Mouse (Mus musculus) layer of hippocampus, postnatal 10 days (tissue): ENCODE measurements around the gene Susd5. TPM values are rescaled to one million over a fixed set of nuclear protein-coding genes. Genes with fewer than 3 reads are reported as not detected.

Source experiments
- DNase-seq, 2 experiments: peaks; one replicate each; pipeline ENCODE4 v3.0.0; 2021; ENCODE audit warnings: low spot score in 2 of 2
- long read RNA-seq: library from polyadenylated mRNA; stranded (forward); transcript quantifications from one replicate; pipeline ENCODE4 v2.0.0, GENCODE M21; 2023
- total RNA-seq, 2 experiments: library from RNA; stranded (reverse); gene quantifications; 2 replicates each; pipeline ENCODE4 v1.2.3; 2021

Susd5 gene
- total RNA-seq = 1 to 10 TPM; 1.6 to 2.3 TPM
- long read RNA-seq, full-length matches to known transcripts = 1 of 3 reads
- long read RNA-seq, partial matches to known transcripts = 0 of 3 reads
- long read RNA-seq, other reads (novel, unspliced or antisense) = 2 of 3 reads

DNA sequence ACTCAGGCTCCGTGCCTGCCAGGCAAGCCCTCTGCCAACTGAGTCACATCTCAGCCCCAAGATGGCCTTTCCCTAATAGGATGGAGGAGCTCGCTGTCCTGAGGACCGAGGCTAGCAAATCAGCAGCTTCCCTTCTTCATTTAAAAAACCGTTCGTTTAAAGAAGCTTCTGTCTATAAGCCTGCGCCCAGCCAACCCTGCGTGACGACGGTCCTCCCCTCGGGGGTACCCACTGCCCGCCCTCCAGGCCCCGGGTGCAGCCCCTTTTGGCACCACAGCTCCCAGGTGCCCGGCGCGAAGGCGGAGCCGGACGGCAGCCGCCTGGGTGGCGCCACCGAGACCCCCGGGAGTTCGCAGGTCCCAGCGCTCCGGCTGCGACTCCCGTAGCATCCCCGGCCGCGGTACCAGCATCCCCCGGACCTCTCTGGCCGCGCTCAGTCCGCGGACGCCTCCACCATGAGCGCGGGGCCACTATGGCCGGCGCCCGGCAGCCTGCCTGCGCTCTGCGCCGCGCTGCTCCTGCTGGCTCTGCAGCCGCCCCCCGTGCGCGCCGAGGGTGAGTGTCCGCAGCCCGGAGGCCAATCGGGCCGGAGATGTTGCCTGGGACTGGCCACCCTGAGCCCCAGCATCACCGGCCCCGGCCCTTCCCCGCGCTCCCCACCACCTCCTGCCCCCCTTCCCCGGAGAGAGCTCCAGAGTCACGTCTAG is at the start of gene Susd5:
Gene Susd5 (plus strand): TSS at position 51 of the 707 bp plus-strand sequence.
- DNase-seq = peak; percentile 10 to 30

DNA sequence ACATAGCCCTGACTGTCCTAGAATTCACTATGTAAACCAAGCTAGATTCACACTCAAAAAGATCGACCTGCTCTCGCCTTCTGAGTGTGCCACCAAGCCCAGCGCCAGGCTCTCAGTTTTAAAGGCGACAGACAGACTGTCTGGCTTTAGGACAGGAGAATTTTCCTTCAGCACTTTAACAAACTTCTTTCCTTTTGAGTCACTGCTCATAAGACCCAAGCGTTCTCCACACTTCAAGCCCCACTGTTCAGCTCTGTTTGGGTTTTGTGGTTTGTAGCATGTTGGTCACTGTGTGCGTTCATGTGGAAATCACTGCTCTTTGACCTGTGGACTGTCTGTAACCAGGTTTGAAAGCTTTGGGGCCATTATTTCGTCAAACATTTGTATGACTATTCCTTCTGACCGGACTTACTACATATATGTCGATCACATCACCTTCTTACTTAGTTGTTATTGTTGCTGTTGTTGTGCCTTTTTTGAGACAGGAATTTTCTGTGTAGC is 49.0 kb upstream of the Susd5 start:
- DNase-seq = no peak

DNA sequence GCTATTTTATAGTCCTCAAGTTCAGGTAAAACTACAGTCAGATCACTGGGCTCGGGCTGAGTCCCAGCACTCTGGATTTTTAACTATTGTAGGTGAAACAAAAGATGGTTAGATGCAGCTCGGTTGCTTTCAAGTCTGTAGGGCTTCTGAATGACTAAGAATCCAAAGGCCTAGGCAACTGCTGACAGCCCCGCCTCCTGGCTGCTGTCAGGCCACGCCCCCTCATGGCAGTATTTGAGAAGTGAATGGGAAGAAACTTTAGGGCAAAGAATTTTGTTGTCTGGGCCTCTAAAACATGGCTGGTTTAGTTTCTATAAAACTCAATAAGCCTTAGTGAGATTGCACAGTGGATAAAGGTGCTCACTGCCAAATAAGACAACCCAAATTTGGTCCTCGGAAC is 47.4 kb upstream of the Susd5 start:
- DNase-seq = no peak

GRCm38 (mm10) chr9:114011203-114011602 is 45.7 kb upstream of the Susd5 start:
- no peak for DNase-seq

DNA sequence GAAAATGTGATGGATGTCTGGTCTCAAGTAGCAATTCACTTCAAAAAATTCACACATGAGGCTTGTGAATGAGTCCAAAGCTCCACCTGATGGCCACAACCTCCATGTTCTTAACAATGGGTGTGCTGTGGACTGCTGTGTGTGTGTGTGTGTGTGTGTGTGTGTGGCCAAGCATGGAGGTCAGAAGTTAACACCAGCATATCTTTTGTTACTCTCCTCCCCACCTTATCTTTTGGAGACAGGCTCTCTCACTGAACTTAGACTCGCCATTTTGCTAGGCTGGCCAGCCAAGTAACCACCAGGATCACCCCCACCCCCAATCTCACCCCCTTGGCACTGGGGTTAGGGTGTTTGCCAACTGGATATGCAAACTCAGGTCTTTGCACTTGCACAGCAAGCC is 42.9 kb upstream of the Susd5 start:
- DNase-seq = no peak

GRCm38 (mm10) chr9:114015724-114016123 is 41.2 kb upstream of the Susd5 start:
- no peak for DNase-seq

DNA sequence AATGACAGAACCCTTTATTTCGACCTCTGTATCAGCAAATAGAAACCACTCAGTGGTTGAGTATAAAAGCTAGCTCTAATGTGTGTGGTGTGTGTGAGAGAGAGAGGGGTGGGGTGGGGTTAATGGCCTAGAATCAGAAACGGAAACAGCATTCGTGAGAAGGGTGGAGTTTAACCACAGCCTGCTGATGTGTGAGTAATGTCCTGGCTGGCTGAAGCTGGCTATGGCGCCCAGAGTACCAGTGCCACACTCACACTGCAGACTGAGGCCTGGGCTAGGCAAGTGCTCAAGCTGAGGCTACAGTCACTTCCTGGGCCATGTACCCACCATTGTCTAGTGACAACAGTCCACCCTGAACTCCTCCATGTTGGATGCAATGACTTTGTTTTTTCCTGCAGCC is 40.5 kb upstream of the Susd5 start:
- DNase-seq = no peak

DNA sequence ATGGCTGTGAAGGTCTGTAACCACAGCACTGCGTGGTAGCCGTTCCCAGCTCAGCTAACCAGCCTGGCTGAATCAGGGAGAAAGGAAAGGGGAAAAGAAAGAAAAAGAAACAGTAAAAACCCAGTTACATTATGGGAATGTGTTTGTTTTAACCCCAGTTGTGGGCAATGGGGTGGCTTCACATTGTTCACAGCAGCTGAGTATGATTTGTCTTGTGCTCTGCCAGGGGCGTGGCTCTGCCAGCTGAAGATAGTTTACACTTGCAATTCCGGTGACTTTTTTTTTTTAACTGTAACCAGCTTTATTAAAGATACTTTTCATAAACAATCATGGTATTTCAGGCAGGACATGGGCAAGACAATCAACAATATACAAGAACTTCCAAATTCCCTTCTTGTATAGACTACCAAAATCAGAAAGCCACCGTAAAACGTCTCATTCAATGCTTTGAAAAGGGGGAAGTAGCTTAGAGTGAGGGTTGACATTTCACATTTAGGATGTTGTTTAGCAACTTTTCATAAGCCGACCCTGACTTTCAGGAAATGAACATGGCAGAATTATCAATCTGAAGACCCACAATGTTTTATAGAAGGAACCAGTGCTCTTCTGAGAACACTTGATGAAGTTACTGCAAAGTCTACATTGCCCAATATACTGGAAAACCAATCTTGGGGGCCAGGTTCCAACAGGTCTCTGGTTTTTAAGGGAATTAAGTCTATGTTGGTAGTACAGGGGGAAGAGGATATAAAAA is 37.8 kb upstream of the Susd5 start:
- no peak for DNase-seq

DNA sequence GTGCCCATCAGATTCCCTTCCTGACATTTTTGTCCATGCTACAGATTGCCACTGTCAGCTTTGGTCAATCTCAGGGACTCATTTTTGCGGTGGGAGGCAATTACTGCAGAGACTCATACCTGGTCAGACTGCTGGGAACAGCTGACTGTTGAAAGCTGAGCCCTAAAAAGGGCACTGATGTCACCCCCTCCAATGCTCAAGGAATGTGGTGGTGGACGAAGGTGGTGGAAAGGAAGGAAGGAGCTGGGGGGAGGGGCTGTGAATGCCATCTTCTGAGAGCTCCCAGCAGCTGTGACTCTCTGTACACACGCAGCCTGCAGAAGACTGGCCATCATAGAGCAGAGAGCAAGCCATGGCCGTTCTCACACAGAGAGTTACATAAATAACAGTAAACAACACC is 34.8 kb upstream of the Susd5 start:
- DNase-seq = no peak

DNA sequence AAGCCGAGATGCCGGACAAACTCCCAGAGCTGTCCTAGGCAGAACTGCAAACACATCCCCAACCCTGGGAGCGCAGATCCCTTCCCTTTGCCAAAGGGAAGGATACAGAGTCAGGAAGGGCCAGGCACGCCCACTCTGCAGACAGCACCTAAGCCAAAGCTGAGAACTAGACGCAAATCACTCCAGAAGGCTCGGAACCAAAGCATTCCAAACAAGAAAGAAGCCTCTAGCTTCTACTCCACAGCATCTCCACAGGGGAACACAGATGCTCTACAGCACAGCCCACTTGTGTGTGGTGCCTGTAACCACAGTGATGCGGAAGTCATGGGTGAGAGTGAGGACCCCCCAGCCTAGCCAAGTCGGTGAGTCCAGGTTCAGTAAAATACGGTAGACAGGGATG is 31.8 kb upstream of the Susd5 start:
- no peak for DNase-seq

DNA sequence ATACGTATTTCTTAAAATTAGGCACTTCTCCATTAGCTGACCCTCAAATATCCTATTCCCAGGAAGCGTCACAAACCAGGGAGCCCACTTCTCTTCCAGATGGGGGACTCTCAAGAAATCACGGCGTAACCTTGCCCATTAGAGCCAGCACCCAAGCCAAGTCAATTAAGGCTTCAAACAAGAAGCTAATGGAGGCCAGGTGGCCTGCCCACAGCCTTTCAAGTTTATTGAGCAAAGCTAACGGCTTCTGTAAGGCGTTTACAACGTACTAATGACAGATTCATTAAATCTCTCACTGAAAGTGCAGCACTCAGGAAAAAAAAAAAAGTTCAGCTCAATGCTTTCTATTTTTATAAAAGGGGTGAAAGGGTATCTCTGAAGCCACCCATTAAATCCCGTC is 31.1 kb upstream of the Susd5 start:
- DNase-seq = no peak

GRCm38 (mm10) chr9:114026261-114026934 is 30.5 kb upstream of the Susd5 start:
- DNase-seq = peak; percentile 77 to 84

DNA sequence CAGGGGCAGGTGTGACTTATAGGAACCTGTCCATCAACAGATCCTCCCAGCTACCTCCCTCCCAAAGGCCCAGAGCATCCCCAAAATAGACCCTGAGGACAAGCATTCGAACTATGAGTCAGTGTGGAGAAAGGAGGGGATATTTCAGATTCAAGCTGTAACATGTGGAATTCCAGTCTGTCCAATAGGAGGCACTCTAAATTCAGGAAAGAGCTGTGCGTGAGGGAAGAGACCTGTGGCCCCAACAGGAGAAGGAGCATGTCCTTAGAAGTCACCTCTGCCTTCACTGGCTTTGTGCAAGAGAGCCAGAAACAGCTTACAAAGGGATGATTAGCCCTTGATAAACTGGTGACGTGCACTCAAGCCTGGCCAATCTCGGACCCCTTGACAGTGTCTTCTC is 16.0 kb upstream of the Susd5 start:
- no peak for DNase-seq

- DNase-seq = peak; percentile 26 to 41
These were observed 14.4 kb upstream of the Susd5 start for GRCm38 (mm10) chr9:114042490-114042889.

GRCm38 (mm10) chr9:114044446-114044845 is 12.5 kb upstream of the Susd5 start:
- no peak for DNase-seq

- no peak for DNase-seq
These were observed 10.9 kb upstream of the Susd5 start, which contains the start of gene Fbxl2 for GRCm38 (mm10) chr9:114046028-114046427. Fbxl2 (minus strand) TSS chr9:114046191.

DNA sequence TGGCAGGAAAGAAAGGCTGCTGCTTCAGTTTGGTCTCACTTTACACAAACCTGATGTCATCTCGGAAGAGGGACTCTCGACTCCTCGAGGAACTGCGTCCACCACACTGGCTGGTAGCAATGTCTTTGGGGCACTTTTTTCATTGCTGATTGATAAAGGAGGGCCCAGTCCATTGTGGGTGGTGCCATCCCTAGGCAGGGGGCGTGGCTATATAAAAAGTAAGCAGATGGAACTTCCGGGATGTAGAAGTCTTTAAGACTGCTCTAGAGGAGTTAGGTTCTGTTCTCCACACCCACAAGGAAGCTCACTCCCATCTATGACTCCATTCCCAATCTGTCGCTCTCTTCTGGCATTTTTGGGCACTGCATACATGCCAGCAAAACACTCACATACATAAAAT is 10.3 kb upstream of the Susd5 start:
- no peak for DNase-seq

DNA sequence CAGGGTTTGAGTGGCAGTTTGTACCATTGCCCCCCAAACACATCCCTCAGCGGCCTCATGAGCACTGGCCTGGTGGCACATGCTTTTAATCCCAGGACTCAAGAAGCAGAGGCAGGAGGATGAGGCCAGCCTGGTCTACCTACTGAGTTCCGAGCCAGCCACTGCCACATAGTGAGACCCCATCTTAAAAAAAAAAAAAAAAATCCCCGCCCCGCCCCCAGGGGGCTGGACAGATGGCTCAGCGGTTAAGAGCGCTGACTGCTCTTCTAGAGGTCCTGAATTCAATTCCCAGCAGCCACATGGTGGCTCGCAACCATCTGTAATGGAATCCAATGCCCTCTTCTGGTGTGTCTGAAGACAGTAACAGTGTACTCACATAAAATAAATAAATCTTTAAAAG is 6.8 kb upstream of the Susd5 start:
- DNase-seq = no peak

GRCm38 (mm10) chr9:114050778-114051177 is 6.2 kb upstream of the Susd5 start:
- no peak for DNase-seq

DNA sequence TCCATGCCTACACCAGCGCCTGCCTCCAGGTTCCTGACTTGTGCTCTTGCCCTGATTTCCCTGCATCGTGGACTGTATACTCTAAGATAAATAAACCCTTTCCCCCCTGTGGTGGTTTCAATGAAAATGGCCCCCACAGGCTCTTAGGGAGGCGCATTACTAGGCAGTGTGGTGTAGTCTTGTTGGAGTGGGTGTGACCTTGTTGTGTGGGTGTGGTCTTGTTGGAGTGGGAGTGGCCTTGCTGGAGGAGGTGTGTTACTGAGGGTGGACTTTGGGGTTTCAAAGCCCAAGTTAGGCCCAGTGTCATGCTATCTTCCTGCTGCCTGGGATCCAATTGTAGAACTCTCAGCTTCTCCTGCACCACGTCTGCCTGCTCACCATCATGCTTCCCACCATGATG is 4.9 kb upstream of the Susd5 start:
- no peak for DNase-seq

DNA sequence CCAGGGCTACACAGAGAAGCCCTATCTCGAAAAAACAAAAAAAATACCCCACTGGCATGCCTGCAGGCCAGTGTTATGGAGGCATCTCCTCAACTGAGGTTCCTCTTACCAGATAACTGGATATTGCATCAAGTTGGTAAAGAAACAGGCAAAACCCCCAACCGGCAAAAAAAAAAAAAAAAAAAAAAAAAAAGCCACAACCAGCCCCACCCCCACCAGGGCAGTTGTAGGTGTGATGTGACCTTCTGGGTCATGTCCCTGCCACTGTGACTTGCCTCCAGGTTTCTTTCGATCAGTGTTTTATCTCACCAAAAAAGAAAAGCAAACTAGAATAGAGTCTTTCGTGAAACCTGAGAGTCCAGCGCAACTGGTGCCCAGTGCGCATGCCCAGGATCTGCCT is 4.1 kb upstream of the Susd5 start:
- DNase-seq = no peak
